Mouse (Mus musculus) stomach, embryonic 14.5 days (tissue): ENCODE data around the gene 1700016K19Rik. TPM values are rescaled to one million over a fixed set of nuclear protein-coding genes. Genes with fewer than 3 reads are reported as not detected.

Source experiments
- ATAC-seq: fragments of 200-750 bp; cut with Nextera tagmentation; 2 replicates; pipeline ENCODE4 v1.8.0; 2017; ENCODE audit warnings: low read depth, moderate TSS enrichment; ENCODE audit not compliant: insufficient number of reproducible peaks, insufficient read depth, low FRiP score
- H3K27ac ChIP-seq: fragments of 300-500 bp; sonication (generic); 2 replicates; pipeline ENCODE4 v1.5.1; 2014; ENCODE audit warnings: mild to moderate bottlenecking, low read length, moderate library complexity, mixed read lengths
- H3K27me3 ChIP-seq: fragments of 300-500 bp; sonication (generic); 2 replicates; pipeline ENCODE4 v1.6.1; 2014; ENCODE audit warnings: low read length, control low read depth, mixed read lengths; ENCODE audit not compliant: control insufficient read depth, insufficient read depth
- H3K36me3 ChIP-seq: fragments of 300-500 bp; sonication (generic); 2 replicates; pipeline ENCODE4 v1.6.1; 2014; ENCODE audit warnings: mild to moderate bottlenecking, control low read depth, low read length, moderate library complexity, mixed read lengths; ENCODE audit not compliant: control insufficient read depth, insufficient read depth
- H3K4me1 ChIP-seq: fragments of 300-500 bp; sonication (generic); 2 replicates; pipeline ENCODE4 v1.6.1; 2014; ENCODE audit warnings: low read length, control low read depth, mixed read lengths; ENCODE audit not compliant: control insufficient read depth, insufficient read depth
- H3K4me2 ChIP-seq: fragments of 300-500 bp; sonication (generic); replicated peaks from 2 replicates; pipeline ENCODE4 v1.6.1; 2014; ENCODE audit warnings: low read depth, low read length, control low read depth
- H3K4me3 ChIP-seq: fragments of 300-500 bp; sonication (generic); 2 replicates; pipeline ENCODE4 v1.5.1; 2014; ENCODE audit warnings: low read depth, low read length, control low read depth
- H3K9ac ChIP-seq: fragments of 300-500 bp; sonication (generic); replicated peaks from 2 replicates; pipeline ENCODE4 v1.6.1; 2014; ENCODE audit warnings: low read depth, mild to moderate bottlenecking, control low read depth, low read length, moderate library complexity, mixed read lengths
- H3K9me3 ChIP-seq: fragments of 300-500 bp; sonication (generic); 2 replicates; pipeline ENCODE4 v1.6.1; 2016; ENCODE audit warnings: low read depth, low read length, control low read depth; ENCODE audit not compliant: control insufficient read depth
- WGBS: fragments of 180-500 bp; shearing (Covaris S2); extraction: QIAGEN DNeasy Blood & Tissue Kit; methylation state at CpG from one replicate; pipeline ENCODE4 v1.1.7; 2014; 5-methylcytosine and 5-hydroxymethylcytosine counted together
- polyA plus RNA-seq: library from polyadenylated mRNA; unstranded; fragments of >200 nt; fragmentation: Nextera tagmentation; extraction: Ambion mirVana; gene quantifications from 2 replicates; pipeline ENCODE4 v1.2.1, GENCODE M21; 2014

1700016K19Rik gene
- polyA plus RNA-seq, 1 experiment from 2014 or later = 3.2 TPM

DNA sequence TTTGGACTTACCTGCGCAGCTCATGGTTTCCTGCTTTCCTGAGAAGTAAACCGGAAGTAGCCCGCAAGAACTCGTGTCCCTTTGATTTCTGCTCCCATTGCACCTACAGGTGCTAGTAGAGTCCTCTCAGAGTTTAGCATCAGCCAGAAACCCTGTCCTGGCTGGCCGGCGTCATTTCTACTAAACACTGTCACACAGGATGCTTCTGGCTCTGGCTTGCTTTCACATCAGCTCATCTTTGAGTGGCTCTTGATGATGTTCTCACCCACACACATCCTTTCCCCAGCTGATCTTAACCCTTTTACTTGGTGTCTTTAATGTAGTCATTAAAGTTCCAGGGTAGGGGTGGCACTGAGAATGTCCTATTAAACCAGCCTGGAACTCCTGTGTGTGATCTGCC is 15.5 kb downstream of the 1700016K19Rik start:
- Histone ChIP-seq H3K9me3 (no peaks in the 10 kb centered on the region), H3K9ac (no peak overlapping the region), H3K4me1 (no peaks in the 10 kb centered on the region), H3K27ac (no peak overlapping the region), H3K4me2 (no peak overlapping the region), H3K4me3 (no peak overlapping the region), H3K36me3 (peaks cover 3% of the 10 kb centered on the region; the same call in 1 of the 2 replicates), H3K27me3 (no peaks in the 10 kb centered on the region)
- ATAC-seq = no peak
- WGBS = 84% methylated on average over 6 of the region's 6 CpGs

DNA sequence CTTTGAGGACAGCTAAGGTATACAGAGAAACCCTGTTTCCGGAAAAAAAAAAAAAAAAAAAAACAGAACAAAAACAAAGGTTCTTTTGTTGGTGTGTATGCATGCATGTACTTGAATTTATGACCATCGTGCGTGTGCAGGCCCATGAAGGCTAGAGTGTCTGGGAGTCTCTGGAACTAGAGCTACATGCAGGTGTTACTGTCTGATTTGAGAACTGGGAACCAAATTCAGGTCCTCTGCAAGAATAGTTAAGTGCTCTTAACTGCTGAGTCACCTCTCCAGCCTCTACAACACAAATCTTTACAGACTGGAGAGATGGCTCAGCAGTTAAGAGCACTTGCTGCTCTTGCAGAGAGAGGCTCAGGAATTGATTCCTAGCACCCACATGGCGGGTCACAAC is 16.1 kb downstream of the 1700016K19Rik start:
- H3K36me3 ChIP-seq = peaks cover 8% of the 10 kb centered on the region; the same call in 1 of the 2 replicates
- 78% methylated on average over 4 of the region's 4 CpGs for WGBS
- no peak overlapping the region for H3K4me3 ChIP-seq
- no peak overlapping the region for H3K27ac ChIP-seq
- no peak for ATAC-seq
- no peak overlapping the region for H3K4me2 ChIP-seq
- H3K9me3 ChIP-seq = no peaks in the 10 kb centered on the region
- H3K27me3 ChIP-seq = no peaks in the 10 kb centered on the region
- H3K4me1 ChIP-seq = no peaks in the 10 kb centered on the region; the same call in 1 of the 2 replicates
- no peak overlapping the region for H3K9ac ChIP-seq

DNA sequence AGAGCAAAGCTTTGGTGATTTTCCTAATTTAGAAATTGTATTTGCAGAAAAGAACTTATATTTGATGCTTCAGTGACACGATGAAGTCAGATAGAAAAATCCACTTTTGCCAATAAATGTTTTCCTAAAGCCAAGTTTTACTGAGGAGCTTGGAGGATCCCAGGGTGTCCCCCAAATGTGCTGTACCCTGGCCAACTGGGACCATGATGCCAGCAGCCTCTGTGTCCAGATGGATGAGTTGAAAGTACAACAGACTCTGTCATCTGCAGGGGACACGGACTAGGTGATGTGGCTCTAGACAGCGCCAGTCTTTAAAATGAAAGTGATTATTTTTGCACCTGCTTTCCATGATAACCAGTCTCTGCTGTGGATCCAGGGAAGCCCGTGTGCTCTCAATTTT is 20.2 kb downstream of the 1700016K19Rik start:
- no peak for ATAC-seq
- WGBS = 85% methylated on average over 4 of the region's 4 CpGs

DNA sequence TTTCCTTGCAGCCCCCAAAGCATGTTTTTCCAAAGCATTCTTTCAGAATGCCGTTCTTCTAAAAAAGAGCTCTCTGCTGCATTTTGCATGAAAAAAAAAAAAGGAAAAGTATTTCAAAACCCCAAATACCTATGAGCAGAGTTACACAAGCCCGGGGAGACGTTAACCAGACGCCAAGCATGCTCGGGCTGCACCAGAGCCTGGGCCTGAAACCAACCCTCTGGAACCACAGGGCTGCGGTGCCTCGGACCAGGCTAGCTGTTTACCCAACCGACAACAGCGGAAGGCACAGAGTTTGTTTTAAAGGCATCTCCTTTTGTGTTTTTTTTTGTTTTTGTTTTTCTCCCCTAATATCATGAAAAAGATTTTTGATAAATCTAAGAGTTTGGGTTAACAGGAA is 21.2 kb downstream of the 1700016K19Rik start:
- Histone ChIP-seq H3K9me3 (no peaks in the 10 kb centered on the region), H3K4me3 (no peak overlapping the region), H3K27ac (no peak overlapping the region), H3K9ac (no peak overlapping the region), H3K27me3 (no peaks in the 10 kb centered on the region), H3K36me3 (peaks cover 22% of the 10 kb centered on the region), H3K4me1 (peaks cover 7% of the 10 kb centered on the region; the same call in 1 of the 2 replicates), H3K4me2 (no peak overlapping the region)
- WGBS = 57% methylated on average over 9 of the region's 9 CpGs
- ATAC-seq = no peak

More for the DNA sequence above, 20.2 kb downstream of the 1700016K19Rik start:
- Histone ChIP-seq H3K4me3 (no peak overlapping the region), H3K9ac (no peak overlapping the region), H3K4me2 (no peak overlapping the region), H3K27ac (no peak overlapping the region), H3K9me3 (no peaks in the 10 kb centered on the region), H3K4me1 (no peaks in the 10 kb centered on the region; the same call in 1 of the 2 replicates), H3K27me3 (no peaks in the 10 kb centered on the region), H3K36me3 (peaks cover 22% of the 10 kb centered on the region)

DNA sequence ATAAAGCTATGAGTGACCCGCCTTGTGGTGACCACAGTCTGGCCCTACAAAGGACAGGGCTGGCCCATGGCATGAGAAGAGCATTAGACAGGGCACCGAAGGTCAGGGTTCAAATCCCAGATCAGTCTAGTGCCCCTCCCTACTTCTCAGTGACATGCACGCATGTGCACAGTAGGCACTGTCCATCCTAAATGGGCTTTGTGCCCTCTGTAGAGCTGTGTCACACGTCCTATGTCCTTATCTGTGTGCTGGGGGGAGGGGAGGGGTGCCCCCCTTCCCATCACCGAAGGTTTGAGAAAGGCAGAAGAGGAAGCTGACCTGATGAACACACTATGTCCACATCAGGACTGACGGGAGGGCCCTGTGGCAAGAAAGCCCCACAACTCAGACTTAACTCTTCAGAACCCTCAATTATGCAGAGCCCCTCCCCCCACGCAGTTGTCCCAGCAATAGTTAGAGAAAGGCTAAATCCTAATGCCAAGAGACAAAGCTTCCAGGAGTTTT is 25.4 kb downstream of the 1700016K19Rik start:
- WGBS = 64% methylated on average over 7 of the region's 7 CpGs
- no peak overlapping the region for H3K27ac ChIP-seq

DNA sequence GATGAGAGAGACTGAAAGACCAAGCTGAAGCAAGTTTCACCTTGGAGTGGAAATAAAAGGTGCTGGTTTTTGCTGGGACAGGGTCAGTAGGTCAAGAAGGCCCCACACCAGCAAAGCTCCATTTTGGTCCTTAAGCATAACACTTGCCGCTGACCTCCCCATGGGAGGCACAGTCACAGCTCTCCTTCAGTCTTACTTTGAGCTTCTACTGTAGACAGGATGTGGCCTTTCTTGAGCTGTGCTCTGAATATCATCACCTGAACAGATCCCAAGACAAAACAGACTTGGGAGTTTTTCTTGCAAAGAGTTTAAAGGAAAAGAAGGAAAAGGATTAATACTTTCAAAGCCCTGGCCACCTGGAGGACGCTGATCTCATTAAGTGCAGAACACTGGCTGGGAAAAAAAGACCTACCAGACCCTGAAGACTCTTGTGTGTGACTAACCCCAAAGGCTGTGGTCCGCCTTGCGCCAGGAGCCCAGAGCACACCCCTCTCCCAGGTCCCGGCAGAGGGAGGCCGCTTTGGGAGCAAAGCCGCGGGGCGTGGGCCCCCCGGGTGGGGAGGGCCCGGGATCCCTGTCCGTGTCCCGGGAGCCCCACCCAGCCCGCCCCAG is 26.9 kb downstream of the 1700016K19Rik start:
- Histone ChIP-seq H3K27me3 (no peaks in the 10 kb centered on the region), H3K4me2 (peak overlapping the region; percentile 69), H3K27ac (peak overlapping the region; percentile 84), H3K4me3 (peak overlapping the region; percentile 86), H3K4me1 (peaks cover 15% of the 10 kb centered on the region; the same call in 1 of the 2 replicates), H3K9ac (peak overlapping the region; percentile 83), H3K9me3 (no peaks in the 10 kb centered on the region), H3K36me3 (peaks cover 14% of the 10 kb centered on the region)
- WGBS = 3% methylated on average over 14 of the region's 14 CpGs
- ATAC-seq = peak; percentile 31; the same call in 1 of the 2 replicates

More for the DNA sequence above, 25.4 kb downstream of the 1700016K19Rik start:
- no peak for ATAC-seq
- no peak overlapping the region for H3K4me3 ChIP-seq
- H3K36me3 ChIP-seq = peaks cover 20% of the 10 kb centered on the region
- no peaks in the 10 kb centered on the region for H3K9me3 ChIP-seq
- H3K9ac ChIP-seq = no peak overlapping the region
- peak overlapping the region; percentile 69; the same call in 1 of the 2 replicates for H3K4me2 ChIP-seq
- no peaks in the 10 kb centered on the region for H3K27me3 ChIP-seq
- H3K4me1 ChIP-seq = peaks cover 15% of the 10 kb centered on the region; the same call in 1 of the 2 replicates

DNA sequence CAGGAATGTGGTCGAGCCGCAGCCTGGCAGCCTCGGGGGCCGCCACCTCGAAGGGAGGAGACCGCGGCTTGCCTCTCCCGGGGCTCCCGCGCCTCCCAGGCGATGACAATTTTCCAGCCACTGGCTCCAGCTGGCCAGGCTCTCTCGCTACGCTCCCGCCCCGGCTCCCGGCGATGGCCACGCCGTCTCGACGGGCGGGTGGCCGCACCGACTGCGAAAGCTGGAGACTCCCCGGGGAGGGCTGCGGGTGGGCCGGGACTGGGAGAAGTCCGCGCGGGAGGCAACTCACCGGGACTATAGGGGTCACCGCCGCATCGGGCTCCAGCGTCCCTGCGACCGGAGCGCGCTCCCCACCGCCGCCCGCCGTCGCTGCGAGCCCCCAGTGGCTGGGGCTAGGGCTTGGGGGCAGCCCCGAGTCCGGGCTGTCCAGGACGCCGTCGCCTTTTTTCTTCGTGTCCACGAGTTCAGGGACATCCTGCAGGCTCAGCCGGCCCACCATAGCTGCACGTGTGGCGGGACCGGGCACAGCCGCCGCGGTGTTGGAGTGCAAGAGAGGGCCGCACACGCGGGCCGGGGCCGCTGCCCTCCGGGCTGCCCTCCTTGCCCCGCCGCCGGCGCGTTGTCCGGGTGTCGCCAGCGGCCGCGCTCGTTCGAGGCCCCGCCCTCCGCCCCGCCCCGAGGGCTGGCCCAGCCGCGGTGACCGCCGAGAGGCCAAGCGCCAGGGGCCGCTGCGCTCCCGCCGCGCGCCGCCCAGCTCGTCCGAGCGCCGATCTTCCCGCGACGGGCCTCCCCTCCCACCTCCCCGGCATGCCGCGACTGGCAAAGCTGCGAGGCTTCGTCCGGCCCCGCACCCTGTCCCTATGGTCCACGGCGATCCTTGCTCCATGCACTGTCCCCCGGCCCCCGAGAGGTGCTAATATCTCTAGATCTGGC is 27.7 kb downstream of the 1700016K19Rik start, which contains the start of gene Rflnb:
TSS of gene Rflnb (minus strand) at position 644 of the 933 bp plus-strand sequence.
- ATAC-seq = peak; percentile 88
- no peaks in the 10 kb centered on the region for H3K27me3 ChIP-seq
- peak within 1 kb of the TSS; percentile 86 for H3K4me3 ChIP-seq
- H3K9ac ChIP-seq = peak within 1 kb of the TSS; percentile 83
- H3K36me3 ChIP-seq = peaks cover 9% of the 10 kb centered on the region
- peak within 1 kb of the TSS; percentile 84 for H3K27ac ChIP-seq
- peak within 1 kb of the TSS; percentile 69 for H3K4me2 ChIP-seq
- under 1% methylated on average over 106 of the region's 112 CpGs for WGBS
- no peaks in the 10 kb centered on the region for H3K9me3 ChIP-seq
- H3K4me1 ChIP-seq = peaks cover 15% of the 10 kb centered on the region; the same call in 1 of the 2 replicates

DNA sequence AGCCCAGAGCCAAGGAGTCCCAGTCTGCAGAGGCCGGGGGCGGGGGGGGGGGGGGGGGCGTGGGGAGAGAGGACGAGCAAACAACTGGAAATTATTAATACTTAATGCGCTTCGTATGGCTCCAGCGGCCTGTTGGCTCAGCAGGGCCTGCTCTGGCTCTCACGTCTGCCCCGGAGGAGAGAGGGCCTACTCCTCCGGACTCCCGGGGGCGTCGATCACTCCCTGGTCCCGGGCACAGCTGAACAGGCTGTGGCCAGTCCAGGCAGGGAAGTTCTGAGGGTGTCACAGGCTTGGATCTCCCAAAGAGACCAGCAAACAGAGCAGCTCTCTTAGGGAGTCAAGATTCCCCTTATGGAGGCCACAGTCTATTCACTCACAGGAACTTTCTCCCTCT is 28.4 kb downstream of the 1700016K19Rik start:
- peak overlapping the region; percentile 84 for H3K27ac ChIP-seq
- peak; percentile 29; the same call in 1 of the 2 replicates for ATAC-seq

More for the DNA sequence above, 28.4 kb downstream of the 1700016K19Rik start:
- peaks cover 15% of the 10 kb centered on the region; the same call in 1 of the 2 replicates for H3K4me1 ChIP-seq
- H3K36me3 ChIP-seq = peaks cover 6% of the 10 kb centered on the region
- 0 out of 2 replicates have a peak overlapping the region, but pooled peaks have one; percentile 83 for H3K9ac ChIP-seq
- H3K4me3 ChIP-seq = peak overlapping the region; percentile 86
- 3% methylated on average over 11 of the region's 14 CpGs for WGBS
- no peaks in the 10 kb centered on the region for H3K9me3 ChIP-seq
- no peaks in the 10 kb centered on the region for H3K27me3 ChIP-seq
- peak overlapping the region; percentile 69 for H3K4me2 ChIP-seq
